Mouse (Mus musculus): ENCODE results near the gene Mum1. TPM values are rescaled to one million over a fixed set of nuclear protein-coding genes. Genes with fewer than 3 reads are reported as not detected.

Gene Mum1
- polyA plus RNA-seq, 1 experiment = 27.2 TPM

- Histone ChIP-seq H3K4me3 (ENCODE audit: insufficient read depth, low read length) (peak overlapping the region; percentile 37; the same call in 1 of the 2 replicates), H3K4me1 (ENCODE audit: control insufficient read depth, insufficient read depth, low read length) (no peaks in the 10 kb centered on the region; the same call in 1 of the 2 replicates), H3K27ac (ENCODE audit: insufficient read depth, low read depth, low read length) (no peak overlapping the region)
- no peak for TF ChIP-seq POLR2A (IDR thresholded peaks at IDR 0.05; ENCODE audit: borderline replicate concordance, low read depth, low read length)
- TF ChIP-seq CTCF (IDR thresholded peaks at IDR 0.05; ENCODE audit: low read depth, low read length) = no peak
Observed at GRCm38 (mm10) chr10:80189999-80190398, 36.2 kb upstream of the Mum1 start.

GRCm38 (mm10) chr10:80190491-80191051, 35.7 kb upstream of the Mum1 start:
- Histone ChIP-seq H3K4me3 (ENCODE audit: insufficient read depth, low read length) (peak overlapping the region; percentile 37), H3K4me1 (ENCODE audit: control insufficient read depth, insufficient read depth, low read length) (no peaks in the 10 kb centered on the region; the same call in 1 of the 2 replicates), H3K27ac (ENCODE audit: insufficient read depth, low read depth, low read length) (no peak overlapping the region)
- TF ChIP-seq CTCF (IDR thresholded peaks at IDR 0.05; ENCODE audit: low read depth, low read length) (no peak), POLR2A (IDR thresholded peaks at IDR 0.05; ENCODE audit: borderline replicate concordance, low read depth, low read length) (no peak)

GRCm38 (mm10) chr10:80193976-80194375, 32.3 kb upstream of the Mum1 start:
- no peaks in the 10 kb centered on the region; the same call in 1 of the 2 replicates for H3K4me1 ChIP-seq (ENCODE audit: control insufficient read depth, insufficient read depth, low read length)
- H3K4me3 ChIP-seq (ENCODE audit: insufficient read depth, low read length) = no peak overlapping the region
- TF ChIP-seq CTCF (IDR thresholded peaks at IDR 0.05; ENCODE audit: low read depth, low read length) = no peak
- TF ChIP-seq POLR2A (IDR thresholded peaks at IDR 0.05; ENCODE audit: borderline replicate concordance, low read depth, low read length) = no peak
- no peak overlapping the region for H3K27ac ChIP-seq (ENCODE audit: insufficient read depth, low read depth, low read length)

GRCm38 (mm10) chr10:80194441-80194840, 31.8 kb upstream of the Mum1 start:
- no peak overlapping the region for H3K27ac ChIP-seq (ENCODE audit: insufficient read depth, low read depth, low read length)
- no peak for TF ChIP-seq CTCF (IDR thresholded peaks at IDR 0.05; ENCODE audit: low read depth, low read length)
- no peak for TF ChIP-seq POLR2A (IDR thresholded peaks at IDR 0.05; ENCODE audit: borderline replicate concordance, low read depth, low read length)
- H3K4me3 ChIP-seq (ENCODE audit: insufficient read depth, low read length) = no peak overlapping the region
- H3K4me1 ChIP-seq (ENCODE audit: control insufficient read depth, insufficient read depth, low read length) = no peaks in the 10 kb centered on the region; the same call in 1 of the 2 replicates

GRCm38 (mm10) chr10:80196167-80196566, 30.1 kb upstream of the Mum1 start:
- TF ChIP-seq POLR2A (IDR thresholded peaks at IDR 0.05; ENCODE audit: borderline replicate concordance, low read depth, low read length) (no peak), CTCF (IDR thresholded peaks at IDR 0.05; ENCODE audit: low read depth, low read length) (no peak)
- H3K4me3 ChIP-seq (ENCODE audit: insufficient read depth, low read length) = no peak overlapping the region
- no peaks in the 10 kb centered on the region for H3K4me1 ChIP-seq (ENCODE audit: control insufficient read depth, insufficient read depth, low read length)
- H3K27ac ChIP-seq (ENCODE audit: insufficient read depth, low read depth, low read length) = no peak overlapping the region

- no peaks in the 10 kb centered on the region for H3K4me1 ChIP-seq (ENCODE audit: control insufficient read depth, insufficient read depth, low read length)
- no peak overlapping the region for H3K4me3 ChIP-seq (ENCODE audit: insufficient read depth, low read length)
- TF ChIP-seq POLR2A (IDR thresholded peaks at IDR 0.05; ENCODE audit: borderline replicate concordance, low read depth, low read length) = no peak
- no peak for TF ChIP-seq CTCF (IDR thresholded peaks at IDR 0.05; ENCODE audit: low read depth, low read length)
- H3K27ac ChIP-seq (ENCODE audit: insufficient read depth, low read depth, low read length) = no peak overlapping the region
Observed at GRCm38 (mm10) chr10:80196778-80197581, 29.3 kb upstream of the Mum1 start.

DNA sequence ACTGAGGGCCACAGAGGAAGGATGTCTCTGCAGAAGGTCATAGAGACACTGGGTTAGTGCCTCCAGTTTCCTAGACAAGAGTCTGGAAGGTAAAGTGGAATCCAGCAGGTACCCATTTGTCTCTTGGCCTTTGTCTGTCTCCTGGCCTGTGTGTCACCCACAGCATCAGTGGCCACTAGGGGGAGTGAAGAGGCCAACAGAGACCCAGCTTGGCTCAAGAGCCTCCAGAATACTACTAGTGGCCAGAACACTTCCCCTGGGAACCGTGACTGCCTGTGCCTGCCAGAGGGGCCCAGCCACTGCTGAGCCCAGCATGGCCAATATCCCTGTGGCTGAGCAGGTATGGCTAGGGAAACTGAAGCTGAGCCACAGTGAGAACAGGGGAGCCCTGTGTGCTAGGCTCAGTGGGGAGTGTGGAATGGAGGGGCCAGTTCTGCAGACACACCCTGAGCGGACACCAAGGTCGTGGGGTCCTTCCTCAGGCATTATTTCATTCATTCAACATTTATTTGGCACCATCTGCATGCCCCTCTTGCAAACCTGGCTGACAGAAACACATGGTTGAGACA, 26.7 kb upstream of the Mum1 start:
- no peak overlapping the region for H3K27ac ChIP-seq (ENCODE audit: insufficient read depth, low read depth, low read length)
- peaks cover 4% of the 10 kb centered on the region; the same call in 1 of the 2 replicates for H3K4me1 ChIP-seq (ENCODE audit: control insufficient read depth, insufficient read depth, low read length)
- TF ChIP-seq POLR2A (IDR thresholded peaks at IDR 0.05; ENCODE audit: borderline replicate concordance, low read depth, low read length) (no peak), CTCF (IDR thresholded peaks at IDR 0.05; ENCODE audit: low read depth, low read length) (peak; percentile 64)
- H3K4me3 ChIP-seq (ENCODE audit: insufficient read depth, low read length) = no peak overlapping the region

DNA sequence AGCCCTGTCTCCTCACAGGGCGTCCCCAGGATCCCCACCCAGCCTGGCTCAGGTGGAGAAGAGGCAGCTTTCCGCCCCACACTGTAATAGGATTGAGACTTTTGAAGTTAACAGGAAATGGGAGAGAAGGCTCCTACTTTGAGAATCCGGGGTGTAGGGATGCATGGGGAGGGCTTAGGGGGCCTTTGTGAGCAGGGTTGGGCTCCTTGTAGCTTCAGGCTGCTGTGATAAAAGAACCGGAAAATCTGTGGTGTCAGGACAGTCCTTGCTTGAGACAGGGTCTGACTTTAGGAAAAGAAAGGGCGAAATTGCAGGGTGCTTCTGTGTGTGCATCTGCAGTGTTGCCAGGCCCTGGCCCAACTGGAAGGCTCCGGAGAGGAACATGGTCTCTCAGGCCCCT, 25.7 kb upstream of the Mum1 start:
- Histone ChIP-seq H3K27ac (ENCODE audit: insufficient read depth, low read depth, low read length) (no peak overlapping the region), H3K4me3 (ENCODE audit: insufficient read depth, low read length) (no peak overlapping the region), H3K4me1 (ENCODE audit: control insufficient read depth, insufficient read depth, low read length) (peaks cover 4% of the 10 kb centered on the region; the same call in 1 of the 2 replicates)
- TF ChIP-seq CTCF (IDR thresholded peaks at IDR 0.05; ENCODE audit: low read depth, low read length) (no peak), POLR2A (IDR thresholded peaks at IDR 0.05; ENCODE audit: borderline replicate concordance, low read depth, low read length) (no peak)

- Histone ChIP-seq H3K4me3 (ENCODE audit: insufficient read depth, low read length) (no peak overlapping the region), H3K27ac (ENCODE audit: insufficient read depth, low read depth, low read length) (no peak overlapping the region), H3K4me1 (ENCODE audit: control insufficient read depth, insufficient read depth, low read length) (peaks cover 4% of the 10 kb centered on the region; the same call in 1 of the 2 replicates)
- TF ChIP-seq CTCF (IDR thresholded peaks at IDR 0.05; ENCODE audit: low read depth, low read length) = no peak
Observed at GRCm38 (mm10) chr10:80204055-80204454, 22.2 kb upstream of the Mum1 start.

- TF ChIP-seq POLR2A (IDR thresholded peaks at IDR 0.05; ENCODE audit: borderline replicate concordance, low read depth, low read length) (no peak), CTCF (IDR thresholded peaks at IDR 0.05; ENCODE audit: low read depth, low read length) (no peak)
- Histone ChIP-seq H3K4me1 (ENCODE audit: control insufficient read depth, insufficient read depth, low read length) (peaks cover 8% of the 10 kb centered on the region), H3K27ac (ENCODE audit: insufficient read depth, low read depth, low read length) (no peak overlapping the region), H3K4me3 (ENCODE audit: insufficient read depth, low read length) (no peak overlapping the region)
Observed at GRCm38 (mm10) chr10:80207201-80207600, 19.0 kb upstream of the Mum1 start.
